Mouse (Mus musculus) heart, embryonic 14.5 days (tissue): Measurements from ENCODE around the gene Gins2. TPM values are rescaled to one million over a fixed set of nuclear protein-coding genes. Genes with fewer than 3 reads are reported as not detected.
A peak's percentile ranks its signal among the peaks of the same experiment; 100 is the strongest.

Experiments used
- ATAC-seq: fragments of 200-750 bp; cut with Nextera tagmentation; 2 replicates; pipeline ENCODE4 v1.8.0; 2017; ENCODE audit warnings: low read depth, moderate TSS enrichment; ENCODE audit not compliant: insufficient number of reproducible peaks, insufficient read depth, low FRiP score
- H3K27ac ChIP-seq, 2 experiments: fragments of 200-500 bp in 1 of 2; fragments of 300-500 bp in 1 of 2; sonication (generic) in 1 of 2; replicated peaks in 1 of 2; 2 replicates each; pipeline ENCODE4 v1.5.1; 2012 to 2014; ENCODE audit warnings: low read depth in 2 of 2, low read length in 2 of 2, control low read depth in 1 of 2, mild to moderate bottlenecking in 1 of 2, mixed read lengths in 1 of 2; ENCODE audit not compliant: control insufficient read depth in 1 of 2, insufficient read depth in 1 of 2
- H3K27me3 ChIP-seq: fragments of 300-500 bp; sonication (generic); 2 replicates; pipeline ENCODE4 v1.6.1; 2014; ENCODE audit warnings: mild to moderate bottlenecking, low read length, control low read depth; ENCODE audit not compliant: control insufficient read depth, insufficient read depth
- H3K36me3 ChIP-seq: fragments of 300-500 bp; sonication (generic); 2 replicates; pipeline ENCODE4 v1.6.1; 2014; ENCODE audit warnings: mild to moderate bottlenecking, control low read depth, low read length, mixed read lengths; ENCODE audit not compliant: control insufficient read depth, insufficient read depth
- H3K4me1 ChIP-seq, 2 experiments: fragments of 200-500 bp in 1 of 2; fragments of 300-500 bp in 1 of 2; sonication (generic) in 1 of 2; 2 replicates each; pipeline ENCODE4 v1.6.1; 2012 to 2014; ENCODE audit warnings: low read length in 2 of 2, control low read depth in 1 of 2, mixed read lengths in 1 of 2; ENCODE audit not compliant: control insufficient read depth in 2 of 2, insufficient read depth in 2 of 2
- H3K4me2 ChIP-seq: fragments of 300-500 bp; sonication (generic); 2 replicates; pipeline ENCODE4 v1.6.1; 2014; ENCODE audit warnings: mild to moderate bottlenecking, low read length
- H3K4me3 ChIP-seq, 2 experiments: fragments of 200-500 bp in 1 of 2; fragments of 300-500 bp in 1 of 2; sonication (generic) in 1 of 2; 2 replicates each; pipeline ENCODE4 v1.5.1; 2012 to 2014; ENCODE audit warnings: low read length in 2 of 2, mild to moderate bottlenecking in 2 of 2, control low read depth in 1 of 2, low read depth in 1 of 2, moderate library complexity in 1 of 2; ENCODE audit not compliant: control insufficient read depth in 1 of 2, insufficient read depth in 1 of 2
- H3K9ac ChIP-seq: fragments of 300-500 bp; sonication (generic); 2 replicates; pipeline ENCODE4 v1.6.1; 2014; ENCODE audit warnings: mild to moderate bottlenecking, low read length
- H3K9me3 ChIP-seq: fragments of 300-500 bp; sonication (generic); 2 replicates; pipeline ENCODE4 v1.6.1; 2016; ENCODE audit warnings: low read length, control low read depth; ENCODE audit not compliant: control insufficient read depth
- WGBS: fragments of 180-500 bp; shearing (Covaris S2); extraction: QIAGEN DNeasy Blood & Tissue Kit; methylation state at CpG from one replicate; pipeline ENCODE4 v1.1.7; 2014; 5-methylcytosine and 5-hydroxymethylcytosine counted together
- polyA plus RNA-seq: library from polyadenylated mRNA; unstranded; fragments of >200 nt; fragmentation: Nextera tagmentation; extraction: Ambion mirVana; gene quantifications from 2 replicates; pipeline ENCODE4 v1.2.1, GENCODE M21; 2014

The Gins2 gene
- polyA plus RNA-seq, 1 experiment from 2014 or later: 51.1 TPM

DNA sequence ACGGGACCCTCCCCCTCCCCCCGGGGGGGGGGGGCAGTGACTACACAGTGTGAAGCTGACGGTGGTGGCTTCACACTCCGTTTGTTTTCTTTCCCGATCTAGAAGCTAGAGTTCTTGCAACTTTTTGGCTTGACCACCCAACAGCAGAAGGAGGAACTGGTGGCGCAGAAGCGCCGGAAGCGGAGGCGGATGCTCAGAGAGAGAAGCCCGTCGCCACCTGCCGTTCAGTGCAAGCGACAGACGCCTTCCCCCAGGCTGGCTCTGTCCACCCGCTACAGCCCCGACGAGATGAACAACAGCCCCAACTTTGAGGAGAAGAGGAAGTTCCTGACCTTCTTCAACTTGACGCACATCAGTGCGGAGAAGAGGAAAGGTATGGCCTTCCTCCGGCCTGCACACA, 16.6 kb downstream of the Gins2 start:
- Histone ChIP-seq H3K9me3 (no peaks in the 10 kb centered on the region), H3K4me2 (no peak overlapping the region), H3K36me3 (peaks cover 98% of the 10 kb centered on the region), H3K27me3 (no peaks in the 10 kb centered on the region), H3K27ac (no peak overlapping the region), H3K4me1 (peaks cover 4 to 22% of the 10 kb centered on the region in 2 experiments; a peak in 3 of 4 replicates), H3K9ac (no peak overlapping the region), H3K4me3 (no peak overlapping the region)
- 83% methylated on average over 21 of the region's 21 CpGs for WGBS
- ATAC-seq: no peak

DNA sequence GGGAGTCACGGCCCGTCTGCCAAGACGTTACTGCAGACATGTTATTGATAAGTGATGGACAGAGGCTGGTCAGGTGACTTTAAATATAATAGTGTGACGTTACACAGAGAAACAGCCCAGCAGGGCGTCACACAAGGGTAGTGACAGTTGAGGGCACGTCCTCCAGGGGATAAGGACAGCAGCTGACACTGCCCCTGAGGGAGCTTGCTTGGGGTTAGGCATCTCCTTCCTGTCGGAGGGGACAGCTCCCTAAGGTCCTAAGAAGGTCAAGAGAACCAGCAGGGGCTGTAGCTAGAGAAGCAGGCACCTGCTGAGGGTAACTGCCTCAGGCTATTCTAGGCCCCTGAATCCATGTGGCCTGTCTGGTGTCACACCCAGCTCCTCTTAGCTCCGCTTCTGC, 17.5 kb downstream of the Gins2 start:
- H3K36me3 ChIP-seq: peaks cover 98% of the 10 kb centered on the region
- H3K4me2 ChIP-seq: no peak overlapping the region
- no peaks in the 10 kb centered on the region for H3K9me3 ChIP-seq
- no peaks in the 10 kb centered on the region for H3K27me3 ChIP-seq
- H3K27ac ChIP-seq: no peak overlapping the region
- H3K9ac ChIP-seq: no peak overlapping the region
- no peak for ATAC-seq
- WGBS: 76% methylated on average over 8 of the region's 8 CpGs
- peaks cover 4 to 25% of the 10 kb centered on the region in 2 experiments; a peak in 3 of 4 replicates for H3K4me1 ChIP-seq
- H3K4me3 ChIP-seq: no peak overlapping the region

DNA sequence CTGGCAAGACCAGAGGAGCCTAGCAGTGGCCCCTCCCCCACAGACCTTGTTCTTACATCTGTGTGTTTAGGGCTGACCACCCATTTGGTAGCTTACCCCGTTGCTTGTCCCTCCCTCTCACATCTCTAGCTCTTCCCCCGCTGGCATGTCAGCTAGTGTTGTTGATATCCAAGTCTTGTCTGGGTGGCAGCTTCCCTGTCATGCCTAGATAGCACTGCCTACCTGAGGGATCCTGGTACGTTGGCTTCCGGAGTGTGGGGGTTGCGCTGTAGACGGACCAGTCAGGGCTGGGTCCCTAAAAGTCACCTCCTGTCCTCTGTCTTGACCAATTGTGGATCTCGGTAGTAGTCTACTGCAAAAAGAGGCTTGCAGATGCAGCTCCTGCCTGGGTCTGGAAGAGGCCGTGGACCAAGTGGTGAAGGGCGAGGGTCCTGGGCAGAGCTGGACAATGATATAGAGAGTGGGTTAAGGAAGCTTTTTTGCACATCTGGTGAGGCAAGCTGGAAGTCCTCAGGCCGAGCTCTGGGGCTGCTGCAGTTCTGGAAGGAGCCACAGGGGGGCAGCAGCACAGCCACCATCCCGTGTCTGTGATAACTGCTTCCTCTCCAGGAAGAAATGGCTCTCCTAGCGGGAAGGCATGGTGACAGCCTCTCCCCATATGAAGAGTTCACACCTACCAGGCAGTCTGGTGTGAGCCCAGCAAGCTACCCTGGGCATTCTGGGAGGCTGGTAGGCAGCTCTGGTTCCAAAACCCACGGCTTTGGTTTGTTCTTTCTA, 19.0 kb downstream of the Gins2 start:
- Histone ChIP-seq H3K9ac (no peak overlapping the region), H3K27ac (0 out of 4 replicates have a peak overlapping the region, but pooled peaks of 1 of the 2 experiments have one; percentile 3), H3K27me3 (no peaks in the 10 kb centered on the region), H3K36me3 (peaks cover 97% of the 10 kb centered on the region), H3K4me3 (no peak overlapping the region), H3K4me2 (no peak overlapping the region), H3K9me3 (no peaks in the 10 kb centered on the region), H3K4me1 (peaks cover 6 to 32% of the 10 kb centered on the region in 2 experiments; a peak in 3 of 4 replicates)
- WGBS: 45% methylated on average over 13 of the region's 13 CpGs
- ATAC-seq: no peak

GRCm38 (mm10) chr8:120569123-120569522, 20.0 kb downstream of the Gins2 start:
- Histone ChIP-seq H3K9me3 (no peaks in the 10 kb centered on the region), H3K27ac (no peak overlapping the region), H3K4me2 (no peak overlapping the region), H3K36me3 (peaks cover 90% of the 10 kb centered on the region), H3K4me3 (no peak overlapping the region), H3K4me1 (peaks cover 15 to 34% of the 10 kb centered on the region in 2 experiments; a peak in 3 of 4 replicates), H3K27me3 (no peaks in the 10 kb centered on the region), H3K9ac (no peak overlapping the region)
- WGBS: 90% methylated on average over 17 of the region's 17 CpGs
- ATAC-seq: no peak

- H3K27ac ChIP-seq: no peak overlapping the region
- H3K9me3 ChIP-seq: no peaks in the 10 kb centered on the region
- peaks cover 22 to 42% of the 10 kb centered on the region in 2 experiments for H3K4me1 ChIP-seq
- peaks cover 81% of the 10 kb centered on the region for H3K36me3 ChIP-seq
- H3K4me3 ChIP-seq: no peak overlapping the region
- H3K4me2 ChIP-seq: no peak overlapping the region
- no peaks in the 10 kb centered on the region for H3K27me3 ChIP-seq
- no peak for ATAC-seq
- WGBS: 96% methylated on average over 37 of the region's 37 CpGs
- no peak overlapping the region for H3K9ac ChIP-seq
Observed at GRCm38 (mm10) chr8:120568164-120568798, 20.8 kb downstream of the Gins2 start.

- Histone ChIP-seq H3K9me3 (no peaks in the 10 kb centered on the region), H3K36me3 (peaks cover 78% of the 10 kb centered on the region), H3K27me3 (no peaks in the 10 kb centered on the region), H3K4me3 (no peak overlapping the region), H3K27ac (no peak overlapping the region), H3K4me1 (peaks cover 27 to 48% of the 10 kb centered on the region in 2 experiments), H3K4me2 (no peak overlapping the region), H3K9ac (no peak overlapping the region)
- no peak for ATAC-seq
- 94% methylated on average over 17 of the region's 17 CpGs for WGBS
Observed at GRCm38 (mm10) chr8:120567731-120568130, 21.4 kb downstream of the Gins2 start.

DNA sequence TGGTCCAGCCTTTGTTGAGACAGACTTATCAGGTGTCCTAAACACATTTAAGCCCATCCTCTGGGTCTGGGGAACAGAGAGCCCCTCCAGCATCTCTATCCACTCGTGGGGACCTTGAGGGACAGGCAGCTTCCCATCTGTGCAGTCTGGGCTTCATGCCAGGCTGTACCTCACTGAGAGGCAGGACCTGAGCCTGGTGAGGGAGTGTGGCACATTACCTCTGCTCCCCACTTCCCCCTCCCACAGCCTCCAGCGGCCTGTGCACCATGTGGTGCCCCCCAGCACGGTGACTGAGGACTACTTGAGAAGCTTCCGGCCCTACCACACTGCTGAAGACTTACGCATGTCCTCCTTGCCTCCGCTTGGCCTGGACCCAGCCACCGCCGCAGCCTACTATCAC, 22.4 kb downstream of the Gins2 start:
- peaks cover 71% of the 10 kb centered on the region for H3K36me3 ChIP-seq
- no peak overlapping the region for H3K9ac ChIP-seq
- no peak for ATAC-seq
- 87% methylated on average over 8 of the region's 8 CpGs for WGBS
- H3K27ac ChIP-seq: no peak overlapping the region
- H3K4me2 ChIP-seq: no peak overlapping the region
- H3K4me3 ChIP-seq: no peak overlapping the region
- no peaks in the 10 kb centered on the region for H3K27me3 ChIP-seq
- peaks cover 38 to 58% of the 10 kb centered on the region in 2 experiments for H3K4me1 ChIP-seq
- H3K9me3 ChIP-seq: no peaks in the 10 kb centered on the region
